Mouse (Mus musculus): Measurements from ENCODE around the gene Chrm3. TPM values are rescaled to one million over a fixed set of nuclear protein-coding genes. Genes with fewer than 3 reads are reported as not detected.

Gene Chrm3
- polyA plus RNA-seq, 1 experiment from 2014 or later = 0.93 TPM

- Histone ChIP-seq H3K9ac (ENCODE audit: low read depth, low read length) (no peak overlapping the region), H3K27ac (ENCODE audit: low read length) (no peak overlapping the region), H3K4me1 (ENCODE audit: control insufficient read depth, insufficient read depth, low read length) (no peaks in the 10 kb centered on the region), H3K36me3 (ENCODE audit: control insufficient read depth, insufficient read depth, low read length) (no peaks in the 10 kb centered on the region), H3K4me3 (ENCODE audit: low read length) (no peak overlapping the region), H3K27me3 (replicated peaks; ENCODE audit: control insufficient read depth, insufficient read depth, low read length) (no peaks in the 10 kb centered on the region), H3K4me2 (ENCODE audit: low read depth, low read length) (no peak overlapping the region), H3K9me3 (ENCODE audit: control insufficient read depth, low read length) (no peaks in the 10 kb centered on the region)
- 76% methylated on average over 6 of the region's 6 CpGs for WGBS
- no peak for ATAC-seq
Measured at GRCm38 (mm10) chr13:10199206-10199956, 161.3 kb downstream of the Chrm3 start.

DNA sequence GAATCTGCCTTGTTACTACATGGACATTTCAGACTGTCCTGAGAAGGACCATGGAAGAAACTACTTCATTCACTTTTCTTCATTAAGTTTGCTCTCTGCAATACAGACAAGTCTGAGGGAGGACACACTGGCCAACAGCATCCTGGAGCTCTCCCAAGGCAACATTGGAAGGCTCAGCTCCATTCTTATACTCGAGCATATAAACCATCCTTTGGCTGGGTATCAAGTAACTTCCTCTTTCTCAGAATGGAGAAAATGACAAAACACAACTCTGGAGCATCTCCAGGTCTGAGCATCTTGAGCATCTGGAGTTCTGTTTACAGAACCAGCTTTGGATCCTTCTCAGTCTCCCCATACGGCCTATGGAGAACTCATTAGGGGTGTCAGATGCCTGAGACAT, 170.8 kb downstream of the Chrm3 start:
- Histone ChIP-seq H3K36me3 (ENCODE audit: control insufficient read depth, insufficient read depth, low read length) (no peaks in the 10 kb centered on the region), H3K27me3 (replicated peaks; ENCODE audit: control insufficient read depth, insufficient read depth, low read length) (no peaks in the 10 kb centered on the region), H3K4me1 (ENCODE audit: control insufficient read depth, insufficient read depth, low read length) (no peaks in the 10 kb centered on the region), H3K27ac (ENCODE audit: low read length) (no peak overlapping the region), H3K9ac (ENCODE audit: low read depth, low read length) (no peak overlapping the region), H3K4me3 (ENCODE audit: low read length) (no peak overlapping the region), H3K4me2 (ENCODE audit: low read depth, low read length) (no peak overlapping the region), H3K9me3 (ENCODE audit: control insufficient read depth, low read length) (no peaks in the 10 kb centered on the region)
- 49% methylated on average over 2 of the region's 2 CpGs for WGBS
- peak; percentile 46; the same call in 1 of the 2 replicates for ATAC-seq

DNA sequence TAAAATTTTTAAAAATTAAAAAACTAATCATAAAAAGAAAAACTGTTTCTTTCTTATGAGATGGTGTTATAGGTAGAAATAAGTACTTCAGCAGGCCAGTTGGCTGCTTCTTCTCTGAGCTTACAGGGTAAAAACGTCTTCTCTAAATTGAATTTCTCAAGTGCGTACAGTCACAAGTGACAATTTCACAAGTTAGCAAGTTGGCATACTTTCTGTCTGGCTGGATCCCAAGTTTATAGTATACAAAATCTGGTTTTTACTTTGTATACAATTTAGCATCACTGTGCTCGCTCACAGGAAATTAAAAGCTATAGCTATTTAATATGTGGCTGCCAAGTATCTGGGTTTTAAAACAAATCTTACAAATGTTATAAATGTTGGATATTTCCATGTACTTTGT, 172.7 kb downstream of the Chrm3 start:
- 66% methylated on average over 3 of the region's 3 CpGs for WGBS
- Histone ChIP-seq H3K27ac (ENCODE audit: low read length) (no peak overlapping the region), H3K9me3 (ENCODE audit: control insufficient read depth, low read length) (no peaks in the 10 kb centered on the region), H3K9ac (ENCODE audit: low read depth, low read length) (no peak overlapping the region), H3K4me2 (ENCODE audit: low read depth, low read length) (no peak overlapping the region), H3K36me3 (ENCODE audit: control insufficient read depth, insufficient read depth, low read length) (no peaks in the 10 kb centered on the region), H3K4me3 (ENCODE audit: low read length) (no peak overlapping the region), H3K4me1 (ENCODE audit: control insufficient read depth, insufficient read depth, low read length) (no peaks in the 10 kb centered on the region), H3K27me3 (replicated peaks; ENCODE audit: control insufficient read depth, insufficient read depth, low read length) (no peaks in the 10 kb centered on the region)
- ATAC-seq = no peak

- Histone ChIP-seq H3K4me1 (ENCODE audit: control insufficient read depth, insufficient read depth, low read length) (no peaks in the 10 kb centered on the region), H3K9ac (ENCODE audit: low read depth, low read length) (no peak overlapping the region), H3K9me3 (ENCODE audit: control insufficient read depth, low read length) (no peaks in the 10 kb centered on the region), H3K4me2 (ENCODE audit: low read depth, low read length) (no peak overlapping the region), H3K4me3 (ENCODE audit: low read length) (no peak overlapping the region), H3K36me3 (ENCODE audit: control insufficient read depth, insufficient read depth, low read length) (no peaks in the 10 kb centered on the region), H3K27me3 (replicated peaks; ENCODE audit: control insufficient read depth, insufficient read depth, low read length) (no peaks in the 10 kb centered on the region), H3K27ac (ENCODE audit: low read length) (no peak overlapping the region)
- ATAC-seq = no peak
- 84% methylated on average over 4 of the region's 4 CpGs for WGBS
Measured at GRCm38 (mm10) chr13:10183837-10184236, 176.8 kb downstream of the Chrm3 start.

DNA sequence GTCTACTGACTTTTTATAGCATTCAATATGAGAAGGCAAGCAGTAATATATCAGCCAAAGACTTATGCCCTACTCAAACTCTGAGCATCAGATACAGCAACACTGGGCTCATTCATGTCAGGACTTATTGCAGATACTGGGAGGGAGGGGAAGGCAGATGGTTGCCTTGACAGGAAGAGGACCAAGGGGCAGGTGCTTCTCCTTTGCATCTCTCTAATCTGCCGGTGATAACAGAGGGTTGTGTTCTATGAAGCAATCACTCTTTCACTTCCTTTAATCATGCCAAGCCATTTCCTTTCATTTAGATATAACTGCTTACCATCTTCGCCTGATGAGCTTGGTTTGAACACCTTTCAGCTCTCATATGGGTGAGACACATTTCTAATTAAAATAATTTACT, 177.9 kb downstream of the Chrm3 start:
- Histone ChIP-seq H3K4me1 (ENCODE audit: control insufficient read depth, insufficient read depth, low read length) (no peaks in the 10 kb centered on the region), H3K27me3 (replicated peaks; ENCODE audit: control insufficient read depth, insufficient read depth, low read length) (no peaks in the 10 kb centered on the region), H3K9me3 (ENCODE audit: control insufficient read depth, low read length) (no peaks in the 10 kb centered on the region), H3K36me3 (ENCODE audit: control insufficient read depth, insufficient read depth, low read length) (no peaks in the 10 kb centered on the region), H3K9ac (ENCODE audit: low read depth, low read length) (no peak overlapping the region), H3K4me3 (ENCODE audit: low read length) (no peak overlapping the region), H3K4me2 (ENCODE audit: low read depth, low read length) (no peak overlapping the region), H3K27ac (ENCODE audit: low read length) (no peak overlapping the region)
- WGBS = 73% methylated on average over 2 of the region's 2 CpGs
- no peak for ATAC-seq

- Histone ChIP-seq H3K9me3 (ENCODE audit: control insufficient read depth, low read length) (no peaks in the 10 kb centered on the region), H3K36me3 (ENCODE audit: control insufficient read depth, insufficient read depth, low read length) (no peaks in the 10 kb centered on the region), H3K4me3 (ENCODE audit: low read length) (no peak overlapping the region), H3K4me1 (ENCODE audit: control insufficient read depth, insufficient read depth, low read length) (no peaks in the 10 kb centered on the region), H3K9ac (ENCODE audit: low read depth, low read length) (no peak overlapping the region), H3K27ac (ENCODE audit: low read length) (no peak overlapping the region), H3K27me3 (replicated peaks; ENCODE audit: control insufficient read depth, insufficient read depth, low read length) (no peaks in the 10 kb centered on the region), H3K4me2 (ENCODE audit: low read depth, low read length) (no peak overlapping the region)
- ATAC-seq = no peak
- 87% methylated on average over 2 of the region's 2 CpGs for WGBS
Measured at GRCm38 (mm10) chr13:10170529-10170928, 190.1 kb downstream of the Chrm3 start.

GRCm38 (mm10) chr13:10163354-10163753, 197.3 kb downstream of the Chrm3 start:
- Histone ChIP-seq H3K36me3 (ENCODE audit: control insufficient read depth, insufficient read depth, low read length) (no peaks in the 10 kb centered on the region), H3K4me2 (ENCODE audit: low read depth, low read length) (no peak overlapping the region), H3K4me1 (ENCODE audit: control insufficient read depth, insufficient read depth, low read length) (no peaks in the 10 kb centered on the region), H3K4me3 (ENCODE audit: low read length) (no peak overlapping the region), H3K9me3 (ENCODE audit: control insufficient read depth, low read length) (no peaks in the 10 kb centered on the region), H3K27ac (ENCODE audit: low read length) (no peak overlapping the region), H3K27me3 (replicated peaks; ENCODE audit: control insufficient read depth, insufficient read depth, low read length) (no peaks in the 10 kb centered on the region), H3K9ac (ENCODE audit: low read depth, low read length) (no peak overlapping the region)
- no peak for ATAC-seq

GRCm38 (mm10) chr13:10157496-10157895, 203.2 kb downstream of the Chrm3 start:
- H3K4me2 ChIP-seq (ENCODE audit: low read depth, low read length) = no peak overlapping the region
- 92% methylated on average over 3 of the region's 3 CpGs for WGBS
- no peaks in the 10 kb centered on the region for H3K9me3 ChIP-seq (ENCODE audit: control insufficient read depth, low read length)
- H3K4me3 ChIP-seq (ENCODE audit: low read length) = no peak overlapping the region
- H3K36me3 ChIP-seq (ENCODE audit: control insufficient read depth, insufficient read depth, low read length) = no peaks in the 10 kb centered on the region
- no peak overlapping the region for H3K27ac ChIP-seq (ENCODE audit: low read length)
- no peak overlapping the region for H3K9ac ChIP-seq (ENCODE audit: low read depth, low read length)
- H3K27me3 ChIP-seq (replicated peaks; ENCODE audit: control insufficient read depth, insufficient read depth, low read length) = no peaks in the 10 kb centered on the region
- ATAC-seq = no peak
- H3K4me1 ChIP-seq (ENCODE audit: control insufficient read depth, insufficient read depth, low read length) = no peaks in the 10 kb centered on the region

DNA sequence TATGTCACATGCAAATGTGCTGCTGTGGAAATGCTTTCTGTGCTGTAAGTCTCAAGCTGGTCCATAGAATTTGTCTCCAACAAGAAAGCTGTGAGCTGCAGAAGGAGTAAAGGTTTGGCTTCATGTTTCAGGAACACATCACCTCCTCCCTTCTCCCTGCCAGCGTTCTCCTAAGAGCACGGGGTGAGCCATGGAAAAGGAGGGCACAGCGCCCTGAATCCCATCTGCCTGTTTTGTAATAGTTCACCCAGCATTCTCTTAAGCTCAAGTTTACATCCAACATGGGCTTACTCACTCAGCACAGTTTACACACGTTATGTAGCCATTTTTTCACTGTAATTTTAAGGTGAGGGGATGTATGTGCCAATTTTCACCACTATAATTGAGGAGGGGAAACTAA, 220.1 kb downstream of the Chrm3 start:
- H3K4me2 ChIP-seq (ENCODE audit: low read depth, low read length) = no peak overlapping the region
- H3K4me3 ChIP-seq (ENCODE audit: low read length) = no peak overlapping the region
- H3K4me1 ChIP-seq (ENCODE audit: control insufficient read depth, insufficient read depth, low read length) = no peaks in the 10 kb centered on the region
- no peak overlapping the region for H3K9ac ChIP-seq (ENCODE audit: low read depth, low read length)
- H3K27me3 ChIP-seq (replicated peaks; ENCODE audit: control insufficient read depth, insufficient read depth, low read length) = no peaks in the 10 kb centered on the region
- H3K27ac ChIP-seq (ENCODE audit: low read length) = no peak overlapping the region
- no peak for ATAC-seq
- H3K9me3 ChIP-seq (ENCODE audit: control insufficient read depth, low read length) = no peaks in the 10 kb centered on the region
- H3K36me3 ChIP-seq (ENCODE audit: control insufficient read depth, insufficient read depth, low read length) = no peaks in the 10 kb centered on the region
- 80% methylated on average over 4 of the region's 4 CpGs for WGBS

DNA sequence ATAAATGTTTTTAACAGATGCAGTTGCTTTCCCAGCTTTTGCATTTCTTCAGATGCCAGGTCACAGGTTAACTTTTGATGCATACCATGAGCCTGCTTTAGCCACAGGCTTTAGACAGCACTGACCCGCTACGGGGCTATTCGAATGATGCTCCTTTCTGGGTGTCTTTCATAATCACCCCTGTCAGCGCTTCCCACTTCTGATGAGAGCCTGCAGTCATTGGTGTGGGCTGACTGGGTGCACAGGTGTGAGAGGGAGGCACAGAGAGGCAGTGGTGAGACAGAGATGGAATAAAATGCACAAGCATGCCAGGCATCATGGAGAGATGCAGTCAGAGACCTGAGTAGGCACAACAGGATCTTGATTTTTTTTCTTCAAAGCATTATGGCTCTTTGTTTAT, 221.8 kb downstream of the Chrm3 start:
- no peak overlapping the region for H3K9ac ChIP-seq (ENCODE audit: low read depth, low read length)
- no peak overlapping the region for H3K4me2 ChIP-seq (ENCODE audit: low read depth, low read length)
- no peak overlapping the region for H3K27ac ChIP-seq (ENCODE audit: low read length)
- H3K27me3 ChIP-seq (replicated peaks; ENCODE audit: control insufficient read depth, insufficient read depth, low read length) = no peaks in the 10 kb centered on the region
- H3K4me1 ChIP-seq (ENCODE audit: control insufficient read depth, insufficient read depth, low read length) = no peaks in the 10 kb centered on the region
- H3K4me3 ChIP-seq (ENCODE audit: low read length) = no peak overlapping the region
- 84% methylated on average over 4 of the region's 4 CpGs for WGBS
- no peaks in the 10 kb centered on the region for H3K36me3 ChIP-seq (ENCODE audit: control insufficient read depth, insufficient read depth, low read length)
- H3K9me3 ChIP-seq (ENCODE audit: control insufficient read depth, low read length) = no peaks in the 10 kb centered on the region
- ATAC-seq = no peak

Data from intestine, embryonic 16.5 days (tissue).